Mouse (Mus musculus) frontal cortex, postnatal 25 days (tissue): ENCODE results near the gene Cbln3.

Experiments used
- DNase-seq, 2 experiments: peaks; one replicate each; pipeline ENCODE4 v3.0.0; 2022; ENCODE audit warnings: low spot score in 2 of 2

Cbln3 gene

DNA sequence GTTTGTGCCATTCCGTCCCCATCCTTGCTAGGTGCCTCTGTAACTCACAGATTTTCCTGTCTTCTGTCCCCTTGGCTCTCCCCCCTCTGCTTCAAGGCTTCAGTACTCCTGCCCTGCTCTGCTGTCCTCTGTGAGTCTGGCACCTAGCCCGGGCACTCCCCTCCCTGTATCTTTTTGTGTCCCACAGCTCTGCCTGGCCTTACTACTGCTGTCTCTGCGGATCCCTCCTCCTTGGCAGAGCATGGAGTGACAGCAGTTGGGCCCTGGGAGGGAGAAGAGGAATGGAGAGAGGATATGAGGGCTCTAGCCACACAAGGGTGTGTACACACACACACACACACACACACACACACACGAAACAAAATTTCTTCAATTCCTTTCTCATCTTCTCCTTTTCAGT lies at the start of gene Cbln3:
Cbln3 (minus strand) TSS at position 227 of the 400 bp plus-strand sequence.
- no peak for DNase-seq

GRCm38 (mm10) chr14:55933586-55933985 lies 49.4 kb upstream of the Cbln3 start:
- DNase-seq, result no peak

- DNase-seq, result no peak
Measured at GRCm38 (mm10) chr14:55929263-55929997, 45.2 kb upstream of the Cbln3 start.

GRCm38 (mm10) chr14:55926847-55927246 lies 42.7 kb upstream of the Cbln3 start:
- no peak for DNase-seq

DNA sequence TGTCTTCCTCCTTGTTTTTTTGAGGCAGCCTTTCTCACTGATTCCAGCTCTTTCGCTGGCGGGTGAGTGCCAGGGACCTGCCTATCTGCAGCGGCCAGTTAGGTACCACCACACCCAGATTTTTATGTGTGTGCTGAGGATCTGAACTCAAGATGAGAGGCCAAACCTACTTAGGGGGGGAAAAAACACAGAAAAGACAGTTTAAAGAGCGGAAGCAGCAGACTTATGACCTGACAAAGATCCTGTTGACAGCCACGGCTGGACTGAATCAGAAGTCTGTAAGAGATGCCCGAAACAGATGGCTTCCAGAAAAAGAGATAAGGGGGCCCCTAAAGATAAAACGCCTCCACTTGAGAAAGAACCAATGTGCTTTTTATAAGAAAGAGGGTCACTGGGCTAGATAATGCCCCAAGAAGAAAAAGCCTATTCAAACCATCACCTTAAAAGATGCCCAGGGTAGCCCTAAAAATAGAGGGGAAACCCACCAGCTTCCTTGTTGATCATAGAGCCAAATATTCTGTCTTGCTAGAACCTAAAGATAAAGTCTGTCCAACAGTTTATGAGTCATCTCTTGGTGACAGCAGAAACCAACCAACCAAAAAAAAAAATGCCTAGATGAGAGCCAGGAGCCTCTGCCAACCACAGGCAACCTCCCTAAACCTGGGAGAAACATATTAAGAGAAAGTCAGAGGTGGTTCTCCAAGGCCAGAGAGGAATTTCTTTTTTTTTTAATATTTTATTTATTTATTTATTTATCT lies 38.5 kb upstream of the Cbln3 start:
- DNase-seq, result no peak

GRCm38 (mm10) chr14:55918240-55919082 lies 34.3 kb upstream of the Cbln3 start:
- DNase-seq, result peak; percentile 32 to 51

GRCm38 (mm10) chr14:55913406-55913805 lies 29.2 kb upstream of the Cbln3 start:
- DNase-seq, result no peak

- DNase-seq, result no peak
Measured at GRCm38 (mm10) chr14:55905518-55905917, 21.3 kb upstream of the Cbln3 start.

- no peak for DNase-seq
Measured at GRCm38 (mm10) chr14:55900414-55900755, 16.2 kb upstream of the Cbln3 start.

DNA sequence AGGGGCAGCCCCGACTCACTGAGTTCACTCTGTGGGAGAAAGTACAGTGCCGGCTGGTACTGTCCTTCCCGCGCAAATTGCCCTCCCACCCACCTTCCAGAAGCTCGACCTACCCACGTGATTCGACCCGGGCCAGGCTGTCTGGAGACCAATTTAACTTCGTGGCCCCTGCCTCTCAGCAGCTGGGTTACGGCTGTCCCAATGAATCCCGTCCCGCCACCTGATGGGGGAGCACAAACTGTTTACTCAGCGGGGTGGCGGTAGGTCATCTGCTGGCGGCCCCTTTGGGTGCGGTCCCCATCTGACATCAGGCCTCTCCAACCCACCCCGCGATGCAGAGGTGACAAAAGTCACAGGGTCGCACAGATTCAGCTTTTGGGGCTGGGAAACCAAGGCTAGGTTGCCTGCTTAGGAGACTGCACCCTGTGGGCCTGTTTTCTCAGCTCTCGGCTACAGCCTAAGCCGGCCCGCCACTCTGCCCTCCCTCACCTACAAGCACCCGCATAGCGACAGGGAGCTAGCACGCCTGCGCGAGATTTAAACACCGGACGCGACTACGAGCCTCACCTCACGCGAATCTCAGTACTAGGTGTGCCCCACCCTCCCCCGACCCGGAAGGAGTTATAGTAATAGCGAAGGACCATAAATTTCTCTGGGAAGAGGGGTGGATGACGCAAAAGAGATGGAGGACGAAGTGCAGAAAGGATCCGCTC lies 15.7 kb upstream of the Cbln3 start, which contains the start of gene Sdr39u1:
Sdr39u1 (minus strand) TSS at position 593 of the 713 bp plus-strand sequence.
- peak; percentile 64 to 69 for DNase-seq

GRCm38 (mm10) chr14:55898947-55899346 lies 14.8 kb upstream of the Cbln3 start:
- DNase-seq, result no peak

GRCm38 (mm10) chr14:55897671-55898070 lies 13.5 kb upstream of the Cbln3 start:
- DNase-seq, result no peak

- no peak for DNase-seq
Measured at GRCm38 (mm10) chr14:55886571-55887382, 2.6 kb upstream of the Cbln3 start.

GRCm38 (mm10) chr14:55885791-55886271 lies 1.6 kb upstream of the Cbln3 start:
- DNase-seq, result no peak

DNA sequence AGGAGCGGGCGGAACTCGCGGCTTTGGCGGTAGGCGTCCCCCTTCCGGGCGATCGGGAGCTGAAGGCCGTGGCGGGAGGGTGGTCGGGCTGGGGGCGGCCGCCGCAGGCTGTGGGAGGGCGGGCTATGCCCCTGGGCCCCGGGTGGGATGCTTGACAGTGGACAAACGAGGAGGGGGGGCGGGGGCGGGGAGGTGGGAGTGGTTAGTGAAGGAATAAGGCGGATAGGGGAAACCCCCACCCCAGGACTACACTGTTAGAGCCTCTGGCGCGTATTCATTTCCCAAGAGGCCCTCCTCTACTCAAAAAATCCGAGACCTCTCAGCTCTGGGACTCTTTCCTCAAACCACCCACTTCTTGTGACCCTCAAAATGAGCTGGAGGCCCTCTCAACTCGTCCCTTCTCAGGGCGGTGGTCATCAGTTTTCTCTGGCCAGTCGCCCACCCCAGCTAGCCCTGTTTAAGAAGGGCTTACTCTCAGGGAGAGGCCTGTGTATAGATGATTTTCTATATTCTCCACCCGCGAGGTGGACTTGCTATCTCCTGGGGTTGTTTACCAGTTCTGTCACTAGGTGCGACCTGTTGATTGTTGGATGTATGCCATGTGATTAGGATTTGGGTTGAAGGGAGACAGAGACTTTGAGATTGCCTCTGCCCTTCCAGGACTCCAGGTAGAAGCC lies 1.1 kb upstream of the Cbln3 start:
- DNase-seq, result no peak

DNA sequence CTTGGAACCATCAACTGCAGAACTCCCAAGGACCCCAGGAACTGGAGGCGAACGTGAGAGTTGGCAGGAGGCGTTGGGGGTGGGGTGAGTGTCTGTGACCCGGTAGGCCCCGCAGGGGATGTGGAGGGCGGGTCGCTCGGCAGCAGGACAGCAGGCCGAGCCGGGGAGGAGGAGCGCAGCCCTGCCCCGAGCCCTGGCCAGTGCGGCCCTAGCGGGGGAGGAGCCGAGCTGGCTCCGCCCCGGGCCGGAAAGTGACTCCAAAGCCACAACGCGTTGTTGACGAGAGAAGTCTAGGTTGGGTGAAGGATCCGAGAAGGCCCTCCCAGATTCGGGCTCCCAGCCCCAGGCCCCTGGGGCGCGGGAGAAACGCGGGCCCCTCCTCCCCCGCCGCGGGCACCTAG lies 521 bp upstream of the Cbln3 start, which contains the start of gene Khnyn:
Khnyn (plus strand) TSS at position 235 of the 401 bp plus-strand sequence.
- DNase-seq, result peak; percentile 59 to 64

DNA sequence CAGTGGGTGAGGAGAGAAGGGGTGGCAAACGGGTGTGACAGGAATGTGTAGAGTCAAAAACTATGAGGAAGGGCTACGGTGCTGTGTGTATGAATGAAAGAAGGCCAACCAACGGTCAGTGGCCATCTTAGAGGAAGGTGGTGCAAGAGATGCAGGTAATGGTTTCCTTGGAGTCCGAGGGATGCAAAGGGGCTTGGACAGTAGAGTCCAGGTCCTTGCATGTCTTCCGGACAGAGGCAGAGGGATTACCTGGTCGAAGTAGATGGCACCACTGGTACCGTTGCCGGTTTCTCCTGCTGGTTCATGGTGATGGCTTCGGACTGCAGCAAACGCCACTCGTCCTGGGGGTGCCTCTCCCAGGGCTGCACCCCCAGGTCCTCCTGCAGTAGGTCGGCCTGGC lies 529 bp downstream of the Cbln3 start:
- DNase-seq, result no peak

DNA sequence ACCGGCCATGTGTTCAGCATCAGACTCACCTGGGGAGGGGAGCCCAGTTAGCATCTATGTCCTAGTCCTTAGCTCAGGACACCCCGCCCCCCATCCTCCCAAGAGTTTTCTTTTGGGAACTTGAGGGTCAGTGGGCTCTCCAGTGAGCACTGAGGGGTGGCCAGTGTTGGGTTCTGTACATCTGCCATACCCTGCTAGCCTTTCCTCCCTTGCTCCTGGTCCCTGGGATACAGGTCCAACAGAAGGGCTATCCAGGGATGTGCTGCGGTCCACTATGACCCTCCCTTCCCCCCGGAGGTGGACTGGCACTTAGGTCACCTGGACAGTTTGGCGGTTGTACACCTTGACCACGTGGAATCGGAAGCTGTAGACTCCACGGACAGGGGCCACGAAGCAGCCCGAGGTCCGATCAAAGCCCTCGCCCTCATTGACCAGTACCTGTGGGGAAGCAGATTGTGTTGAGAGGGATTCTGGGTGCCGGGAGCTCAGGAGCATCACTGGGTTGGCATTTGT lies 987 bp downstream of the Cbln3 start:
- DNase-seq, result no peak

DNA sequence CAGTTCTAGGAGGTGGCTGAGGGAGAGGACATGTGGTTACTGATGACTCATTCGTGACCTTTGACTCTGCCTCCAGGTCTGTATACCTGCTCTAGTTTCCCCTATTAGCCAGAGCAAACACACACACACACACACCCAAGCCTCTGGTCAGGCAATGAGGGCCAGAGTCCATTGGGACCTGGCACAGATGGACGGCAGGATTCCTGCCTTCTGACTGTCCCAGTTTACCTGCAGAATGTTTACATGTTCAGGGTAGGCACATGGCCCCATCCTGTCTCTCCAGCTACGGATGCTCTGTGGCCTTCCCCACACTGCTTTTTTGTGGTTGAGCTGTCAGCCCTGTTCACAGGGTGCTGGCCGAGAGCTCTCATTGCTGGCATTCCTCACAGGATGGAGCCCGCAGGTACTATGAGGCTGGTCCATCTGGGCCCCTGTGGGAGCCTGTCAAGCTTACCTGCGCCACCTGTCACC lies 2.0 kb downstream of the Cbln3 start:
- no peak for DNase-seq

DNA sequence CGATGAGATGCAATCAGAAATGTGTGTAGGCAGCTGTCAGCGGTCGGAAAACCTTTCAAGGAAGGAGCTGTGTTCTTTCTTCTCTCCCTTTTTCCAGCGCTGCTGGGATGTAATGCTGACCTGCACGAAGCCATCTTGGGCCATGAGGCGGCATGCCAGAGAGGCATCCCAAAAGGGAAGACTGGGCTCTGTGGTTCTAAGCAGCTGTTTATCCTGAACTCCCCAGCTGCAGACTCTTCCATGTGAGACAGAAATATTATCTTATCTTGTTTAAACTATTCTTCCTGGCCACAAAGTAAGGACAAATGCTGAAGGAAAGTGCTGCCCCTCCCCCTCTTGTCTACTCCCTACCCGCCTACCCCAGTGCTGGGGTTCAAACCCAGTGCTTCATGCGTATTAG lies 3.2 kb downstream of the Cbln3 start:
- DNase-seq, result no peak
